Mouse (Mus musculus) gastrocnemius, postnatal 36 days (tissue): ENCODE results near the gene Kcnk7. TPM values are rescaled to one million over a fixed set of nuclear protein-coding genes. Genes with fewer than 3 reads are reported as not detected.

ENCODE experiments used
- DNase-seq, 2 experiments: peaks; one replicate each; pipeline ENCODE4 v3.0.0; 2022
- intact Hi-C: fragments of 180-260 bp; cut with DNase I; formaldehyde crosslinking; loops from one replicate; pipeline ENCODE4 v1.15.1; 2025
- total RNA-seq, 2 experiments: library from RNA; stranded (reverse); gene quantifications; 2 replicates each; pipeline ENCODE4 v1.2.3; 2021

Gene Kcnk7
- total RNA-seq, 2 experiments from 2014 or later, result not detected

GRCm38 (mm10) chr19:5689088-5689428 is 15.1 kb upstream of the Kcnk7 start:
- DNase-seq, result no peak
- intact Hi-C loops, result no loop called here

GRCm38 (mm10) chr19:5689565-5690342 is 14.4 kb upstream of the Kcnk7 start:
- peak; percentile 78 to 80 for DNase-seq
- intact Hi-C loops, result loop anchor here (5.0 kb wide), 1 partner anchor 38 kb away; the partner anchor contains the start of genes Ehbp1l1 and Fam89b

GRCm38 (mm10) chr19:5690343-5690735 is 13.8 kb upstream of the Kcnk7 start:
- no peak for DNase-seq
- intact Hi-C loops, result loop anchor here (5.0 kb wide), 1 partner anchor 37 kb away; the partner anchor contains the start of genes Ehbp1l1 and Fam89b

GRCm38 (mm10) chr19:5691601-5692000 is 12.6 kb upstream of the Kcnk7 start:
- intact Hi-C loops, result loop anchor here (5.0 kb wide), 1 partner anchor 36 kb away; the partner anchor contains the start of genes Ehbp1l1 and Fam89b
- DNase-seq, result no peak

GRCm38 (mm10) chr19:5692086-5692912 is 11.9 kb upstream of the Kcnk7 start:
- intact Hi-C loops, result loop anchor here (5.0 kb wide), 1 partner anchor 35 kb away; the partner anchor contains the start of genes Ehbp1l1 and Fam89b
- peak in 1 of 2 experiments; percentile 51 for DNase-seq

- DNase-seq, result no peak
- intact Hi-C loops, result loop anchor here (5.0 kb wide), 1 partner anchor 34 kb away; the partner anchor contains the start of genes Ehbp1l1 and Fam89b
Measured at GRCm38 (mm10) chr19:5692913-5693396, 11.2 kb upstream of the Kcnk7 start.

- intact Hi-C loops, result loop anchor here (5.0 kb wide), 1 partner anchor 34 kb away; the partner anchor contains the start of genes Ehbp1l1 and Fam89b
Measured at GRCm38 (mm10) chr19:5693801-5694200, 10.4 kb upstream of the Kcnk7 start.

GRCm38 (mm10) chr19:5695849-5696462 is 8.2 kb upstream of the Kcnk7 start:
- intact Hi-C loops, result no loop called here
- no peak for DNase-seq

More at GRCm38 (mm10) chr19:5693801-5694200, 10.4 kb upstream of the Kcnk7 start:
- no peak for DNase-seq

- intact Hi-C loops, result no loop called here
- no peak for DNase-seq
Measured at GRCm38 (mm10) chr19:5704801-5705571, 819 bp downstream of the Kcnk7 start.

GRCm38 (mm10) chr19:5710068-5710467 is 5.9 kb downstream of the Kcnk7 start:
- intact Hi-C loops, result loop anchor here (2.0 kb wide), 1 partner anchor 71 kb away; no protein-coding TSS in a partner anchor
- DNase-seq, result no peak

- no peak for DNase-seq
- intact Hi-C loops, result loop anchor here (2.0 kb wide), 1 partner anchor 70 kb away; no protein-coding TSS in a partner anchor
Measured at GRCm38 (mm10) chr19:5710581-5710980, 6.4 kb downstream of the Kcnk7 start.

GRCm38 (mm10) chr19:5711218-5711617 is 7.1 kb downstream of the Kcnk7 start:
- peak; percentile 57 to 76 for DNase-seq

GRCm38 (mm10) chr19:5711907-5712460 is 7.8 kb downstream of the Kcnk7 start:
- intact Hi-C loops, result loop anchor here (1.0 to 2.0 kb wide), 2 partner anchors 16 to 69 kb away; no protein-coding TSS in a partner anchor
- peak in 1 of 2 experiments; percentile 24 for DNase-seq

More at GRCm38 (mm10) chr19:5711218-5711617, 7.1 kb downstream of the Kcnk7 start:
- intact Hi-C loops, result loop anchor here (1.0 to 2.0 kb wide), 2 partner anchors 17 to 70 kb away; no protein-coding TSS in a partner anchor

GRCm38 (mm10) chr19:5713255-5713654 is 9.1 kb downstream of the Kcnk7 start:
- no peak for DNase-seq
- intact Hi-C loops, result no loop called here

- DNase-seq, result peak; percentile 72 to 82
- intact Hi-C loops, result no loop called here
Measured at GRCm38 (mm10) chr19:5713730-5714129, 9.6 kb downstream of the Kcnk7 start.

- no peak for DNase-seq
- intact Hi-C loops, result no loop called here
Measured at GRCm38 (mm10) chr19:5715793-5716688, 11.9 kb downstream of the Kcnk7 start.

GRCm38 (mm10) chr19:5716955-5717354 is 12.8 kb downstream of the Kcnk7 start:
- intact Hi-C loops, result no loop called here

GRCm38 (mm10) chr19:5721233-5721632 is 17.1 kb downstream of the Kcnk7 start:
- intact Hi-C loops, result no loop called here

More at GRCm38 (mm10) chr19:5716955-5717354, 12.8 kb downstream of the Kcnk7 start:
- no peak for DNase-seq

More at GRCm38 (mm10) chr19:5721233-5721632, 17.1 kb downstream of the Kcnk7 start:
- DNase-seq, result no peak
